Mouse (Mus musculus) lung, adult 2 months (tissue): Measurements from ENCODE around the gene Kctd12. TPM values are rescaled to one million over a fixed set of nuclear protein-coding genes. Genes with fewer than 3 reads are reported as not detected.

Experiments used
- DNase-seq: peaks from one replicate; pipeline ENCODE4 v3.0.0; 2022
- H3K4me1 ChIP-seq: fragments of 200-500 bp; 2 replicates; pipeline ENCODE4 v1.6.1; 2011; ENCODE audit warnings: low read length; ENCODE audit not compliant: control insufficient read depth, insufficient read depth
- H3K4me3 ChIP-seq: fragments of 200-500 bp; replicated peaks from 2 replicates; pipeline ENCODE3; 2011; ENCODE audit warnings: low read depth, mild to moderate bottlenecking, control low read depth, low read length; ENCODE audit errors: extremely low read depth
- CTCF ChIP-seq: fragments of 200-500 bp; IDR thresholded peaks from 2 replicates; pipeline ENCODE4 v1.5.1; 2011; ENCODE audit warnings: mild to moderate bottlenecking, low read length, control low read depth; ENCODE audit not compliant: insufficient read depth
- POLR2A ChIP-seq: fragments of 200-500 bp; IDR thresholded peaks from 2 replicates; pipeline ENCODE4 v1.6.1; 2011; ENCODE audit warnings: low read depth, mild to moderate bottlenecking, control low read depth, low read length, borderline replicate concordance; ENCODE audit errors: extremely low read depth
- WGBS: fragments of 180-500 bp; shearing (Covaris S2); methylation state at CpG from one replicate; pipeline ENCODE4 v1.1.7; 2018; 5-methylcytosine and 5-hydroxymethylcytosine counted together
- polyA plus RNA-seq: library from polyadenylated mRNA; depleted of rRNA; stranded (reverse); fragments of >200 nt; gene quantifications from 2 replicates; pipeline ENCODE4 v1.2.3, GENCODE M21; 2012; rRNA removed

Kctd12 gene
- polyA plus RNA-seq, result 25.9 and 39.0 TPM in 2 replicates

GRCm38 (mm10) chr14:102982627-102983540, at the start of gene Kctd12:
Gene Kctd12, minus strand, starts transcription at chr14:102982637.
- Histone ChIP-seq H3K4me1 (no peaks in the 10 kb centered on the region), H3K4me3 (peak within 1 kb of the TSS; percentile 82)
- DNase-seq, result peak; percentile 87
- WGBS, result under 1% methylated on average over 60 of the region's 66 CpGs
- peak; percentile 30; the same call in 1 of the 2 replicates for TF ChIP-seq CTCF
- TF ChIP-seq POLR2A, result peak; percentile 83; the same call in 1 of the 2 replicates

GRCm38 (mm10) chr14:103029203-103029602, 46.8 kb upstream of the Kctd12 start:
- 81% methylated on average over 2 of the region's 2 CpGs for WGBS
- TF ChIP-seq CTCF, result no peak
- TF ChIP-seq POLR2A, result no peak
- no peaks in the 10 kb centered on the region for H3K4me1 ChIP-seq
- DNase-seq, result no peak
- no peak overlapping the region for H3K4me3 ChIP-seq

GRCm38 (mm10) chr14:103020046-103020445, 37.6 kb upstream of the Kctd12 start:
- 29% methylated on average over 2 of the region's 2 CpGs for WGBS
- no peak for DNase-seq
- no peak overlapping the region for H3K4me3 ChIP-seq
- no peaks in the 10 kb centered on the region for H3K4me1 ChIP-seq
- no peak for TF ChIP-seq POLR2A
- TF ChIP-seq CTCF, result no peak

- DNase-seq, result no peak
- TF ChIP-seq CTCF, result no peak
- no peak for TF ChIP-seq POLR2A
- Histone ChIP-seq H3K4me1 (no peaks in the 10 kb centered on the region), H3K4me3 (no peak overlapping the region)
- WGBS, result 48% methylated on average over 5 of the region's 5 CpGs
These were observed 34.6 kb upstream of the Kctd12 start for GRCm38 (mm10) chr14:103017009-103017408.

GRCm38 (mm10) chr14:103012563-103013150, 30.2 kb upstream of the Kctd12 start:
- peak; percentile 41 for DNase-seq
- TF ChIP-seq POLR2A, result no peak
- peak; percentile 88 for TF ChIP-seq CTCF
- H3K4me3 ChIP-seq, result no peak overlapping the region
- 14% methylated on average over 4 of the region's 4 CpGs for WGBS
- no peaks in the 10 kb centered on the region for H3K4me1 ChIP-seq

- TF ChIP-seq POLR2A (no peak), CTCF (peak; percentile 82)
- WGBS, result 19% methylated on average over 5 of the region's 5 CpGs
- DNase-seq, result no peak
These were observed 29.3 kb upstream of the Kctd12 start for GRCm38 (mm10) chr14:103011782-103012181.

GRCm38 (mm10) chr14:103007737-103008136, 25.3 kb upstream of the Kctd12 start:
- WGBS, result 81% methylated on average over 4 of the region's 4 CpGs
- TF ChIP-seq CTCF (no peak), POLR2A (no peak)
- no peak for DNase-seq

More at GRCm38 (mm10) chr14:103011782-103012181, 29.3 kb upstream of the Kctd12 start:
- no peak overlapping the region for H3K4me3 ChIP-seq
- no peaks in the 10 kb centered on the region for H3K4me1 ChIP-seq

GRCm38 (mm10) chr14:102994662-102995561, 12.5 kb upstream of the Kctd12 start:
- 20% methylated on average over 6 of the region's 6 CpGs for WGBS
- Histone ChIP-seq H3K4me3 (no peak overlapping the region), H3K4me1 (no peaks in the 10 kb centered on the region)
- peak; percentile 65 for DNase-seq
- peak; percentile 49 for TF ChIP-seq CTCF
- no peak for TF ChIP-seq POLR2A

More at GRCm38 (mm10) chr14:103007737-103008136, 25.3 kb upstream of the Kctd12 start:
- Histone ChIP-seq H3K4me3 (no peak overlapping the region), H3K4me1 (no peaks in the 10 kb centered on the region)

- no peak for DNase-seq
- H3K4me1 ChIP-seq, result no peaks in the 10 kb centered on the region
- H3K4me3 ChIP-seq, result no peak overlapping the region
- TF ChIP-seq POLR2A (no peak), CTCF (no peak)
- 58% methylated on average over 3 of the region's 3 CpGs for WGBS
These were observed 8.3 kb upstream of the Kctd12 start for GRCm38 (mm10) chr14:102990765-102991164.
